Mouse (Mus musculus) cortical plate, adult 2 months (tissue): Measurements from ENCODE around the gene Timm17b.

ENCODE experiments used
- CTCF ChIP-seq: fragments of 200-500 bp; IDR thresholded peaks from 2 replicates; pipeline ENCODE4 v1.5.1; 2011; ENCODE audit warnings: mild to moderate bottlenecking, control low read depth, low read length; ENCODE audit not compliant: insufficient read depth; ENCODE audit errors: extremely low read depth
- POLR2A ChIP-seq: fragments of 200-500 bp; IDR thresholded peaks from 2 replicates; pipeline ENCODE4 v1.6.1; 2011; ENCODE audit warnings: mild to moderate bottlenecking, low read length, control low read depth; ENCODE audit not compliant: insufficient read depth; ENCODE audit errors: extremely low read depth

DNA sequence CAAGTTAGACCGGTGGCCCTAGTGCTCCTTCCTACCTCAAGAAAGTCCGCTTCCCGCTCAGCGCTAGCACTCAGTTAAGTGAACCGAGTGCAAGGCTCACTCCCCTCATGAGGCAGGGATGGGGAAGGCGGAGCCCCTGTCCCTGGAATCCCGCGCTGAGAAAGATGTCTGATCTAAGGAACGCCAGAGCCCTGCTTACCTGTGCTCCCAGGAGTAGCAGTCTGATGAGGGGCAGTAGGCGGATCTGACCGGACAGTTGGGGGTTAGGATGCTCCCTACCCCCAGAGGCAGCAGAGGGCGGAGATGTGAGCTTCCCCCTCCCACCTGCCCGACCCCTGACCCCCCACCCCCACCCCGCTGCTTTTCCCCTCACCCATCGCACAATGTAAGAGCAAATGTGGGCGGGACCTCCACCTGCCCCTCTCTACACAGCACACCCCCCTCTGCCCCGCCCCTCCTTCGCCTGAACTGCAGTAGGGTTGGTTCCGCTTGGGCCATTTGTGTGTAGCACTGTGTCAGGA is 29.2 kb downstream of the Timm17b start, which contains the start of gene Eras:
- TF ChIP-seq CTCF (no peak), POLR2A (no peak)
